Mouse (Mus musculus) myocyte (in vitro differentiated cells): Measurements from ENCODE around the gene Ppp1r15b.

Experiments
- CEBPB ChIP-seq: IDR thresholded peaks from 2 replicates; pipeline ENCODE4 v1.6.1; 2011; ENCODE audit warnings: mild to moderate bottlenecking, moderate library complexity; ENCODE audit not compliant: poor library complexity, insufficient read depth, severe bottlenecking
- E2F4 ChIP-seq: IDR thresholded peaks from one replicate; pipeline ENCODE4 v1.6.1; 2011; ENCODE audit warnings: mild to moderate bottlenecking, control low read depth, moderate library complexity; ENCODE audit not compliant: insufficient read depth
- MAX ChIP-seq: IDR thresholded peaks from one replicate; pipeline ENCODE4 v1.6.1; 2011; ENCODE audit warnings: low read depth, mild to moderate bottlenecking, control low read depth
- MYOD1 ChIP-seq, 3 experiments: IDR thresholded peaks; one replicate each; pipeline ENCODE4 v1.6.1; 2011; ENCODE audit warnings: control low read depth in 2 of 3, low read depth in 2 of 3, mild to moderate bottlenecking in 2 of 3, moderate library complexity in 1 of 3; ENCODE audit not compliant: insufficient read length in 2 of 3, control insufficient read depth in 1 of 3
- MYOG ChIP-seq, 3 experiments: IDR thresholded peaks; one replicate each; pipeline ENCODE4 v1.6.1; 2011; ENCODE audit warnings: control low read depth in 2 of 3, low read depth in 2 of 3, mild to moderate bottlenecking in 2 of 3; ENCODE audit not compliant: insufficient read length in 2 of 3, control insufficient read depth in 1 of 3, insufficient read depth in 1 of 3
- POLR2A ChIP-seq: IDR thresholded peaks from one replicate; pipeline ENCODE4 v1.6.1; 2011; ENCODE audit warnings: low read depth, mild to moderate bottlenecking, control low read depth, moderate library complexity; ENCODE audit not compliant: insufficient read length
- POLR2AphosphoS2 ChIP-seq: IDR thresholded peaks from one replicate; pipeline ENCODE4 v1.6.1; 2011; ENCODE audit warnings: low read depth, control low read depth; ENCODE audit not compliant: insufficient read length
- SRF ChIP-seq: IDR thresholded peaks from one replicate; pipeline ENCODE4 v1.6.1; 2011; ENCODE audit warnings: low read depth; ENCODE audit not compliant: control insufficient read depth, insufficient read length
- TCF12 ChIP-seq: IDR thresholded peaks from one replicate; pipeline ENCODE4 v1.6.1; 2011; ENCODE audit warnings: mild to moderate bottlenecking, control low read depth; ENCODE audit not compliant: poor library complexity, insufficient read depth, severe bottlenecking
- TCF3 ChIP-seq: IDR thresholded peaks from one replicate; pipeline ENCODE4 v1.6.1; 2011; ENCODE audit warnings: low read depth, control low read depth; ENCODE audit not compliant: insufficient read length
- USF1 ChIP-seq: IDR thresholded peaks from one replicate; pipeline ENCODE4 v1.6.1; 2011; ENCODE audit warnings: low read depth, mild to moderate bottlenecking, control low read depth, moderate library complexity

DNA sequence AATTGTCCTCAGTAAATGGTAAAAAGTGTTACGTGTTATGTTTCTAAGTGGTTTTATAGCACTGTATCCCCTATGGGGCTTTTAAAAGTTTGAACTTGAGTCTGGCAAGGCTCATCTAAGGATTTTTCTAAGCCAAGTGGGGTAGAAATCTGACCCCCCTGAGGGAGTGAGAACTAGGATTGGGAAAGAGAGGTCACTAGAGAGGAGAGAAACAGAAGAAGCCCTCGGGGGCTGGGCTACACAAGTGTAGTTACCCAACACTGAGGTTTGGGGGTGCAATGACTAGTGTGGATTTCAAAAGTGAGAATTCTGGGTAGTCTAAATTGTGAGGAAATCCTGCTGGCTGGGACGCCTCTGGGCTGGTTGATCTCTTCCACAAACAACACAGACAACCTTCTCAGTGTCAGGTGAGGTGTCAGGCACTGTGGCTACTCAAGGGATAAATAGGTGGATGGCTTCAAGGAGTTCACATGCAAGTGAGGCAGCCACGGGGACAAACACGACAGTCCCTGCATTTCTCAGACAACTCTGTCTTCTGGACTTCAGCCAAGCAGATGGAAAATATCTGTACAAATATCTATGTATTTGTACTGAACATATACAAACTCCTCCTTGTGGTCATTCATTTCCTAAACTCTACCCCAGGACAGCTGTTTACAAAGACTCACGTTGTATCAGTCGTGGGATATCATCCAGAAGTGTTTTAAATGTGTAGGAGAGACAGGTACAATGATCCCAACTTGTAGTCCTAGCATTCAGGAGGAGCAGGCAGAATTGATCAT is 10.8 kb upstream of the Ppp1r15b start:
- TF ChIP-seq MYOD1 (IDR thresholded peaks at IDR 0.05; ENCODE audit: control insufficient read depth in 1 of 3, insufficient read length in 2 of 3, low read depth in 2 of 3) (no peak), POLR2A (no peak), CEBPB (no peak), MAX (no peak), TCF3 (no peak), MYOG (IDR thresholded peaks at IDR 0.05; ENCODE audit: control insufficient read depth in 1 of 3, insufficient read depth in 1 of 3, insufficient read length in 2 of 3, low read depth in 2 of 3) (no peak), SRF (no peak), E2F4 (no peak), USF1 (no peak), TCF12 (no peak), POLR2AphosphoS2 (no peak)
